Mouse (Mus musculus) cerebellum, postnatal 25 days (tissue): ENCODE results near the gene Riiad1.
A peak's percentile ranks its signal among the peaks of the same experiment; 100 is the strongest.

Experiments
- DNase-seq, 2 experiments: peaks; one replicate each; pipeline ENCODE4 v3.0.0; 2021; ENCODE audit warnings: mixed read lengths in 2 of 2

The Riiad1 gene

DNA sequence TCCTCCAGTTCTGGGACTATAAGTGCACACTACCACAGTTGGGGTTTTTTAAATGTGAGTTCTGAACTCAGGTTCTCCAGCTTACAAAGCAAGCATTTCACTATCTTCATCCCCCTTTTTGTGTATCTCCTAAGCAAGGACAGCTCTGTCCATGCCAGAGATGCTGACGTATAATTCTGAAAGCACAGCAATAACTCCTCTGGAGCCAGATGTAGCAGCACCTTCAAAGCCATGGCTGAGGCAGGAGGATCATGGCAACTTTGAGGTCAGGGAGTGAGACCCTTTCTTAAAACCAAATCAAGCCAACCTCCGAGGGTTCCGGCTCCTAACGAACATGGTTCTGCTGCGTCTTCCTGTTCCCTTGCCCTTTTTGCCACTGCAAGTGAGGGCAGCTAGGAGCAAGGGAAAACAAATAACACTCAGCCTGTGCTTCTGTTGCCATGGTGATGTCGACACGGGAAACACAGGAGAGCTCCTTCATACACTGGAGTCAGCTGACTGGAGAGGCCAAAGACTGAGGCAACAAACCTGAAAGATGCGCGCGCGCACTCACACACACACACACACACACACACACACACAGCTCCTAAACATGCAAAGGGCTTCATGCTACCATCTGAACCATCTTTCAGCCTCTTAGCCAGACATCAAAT, 16.1 kb downstream of the Riiad1 start:
- DNase-seq: no peak

GRCm38 (mm10) chr3:94459834-94460233, 20.3 kb downstream of the Riiad1 start:
- no peak for DNase-seq

DNA sequence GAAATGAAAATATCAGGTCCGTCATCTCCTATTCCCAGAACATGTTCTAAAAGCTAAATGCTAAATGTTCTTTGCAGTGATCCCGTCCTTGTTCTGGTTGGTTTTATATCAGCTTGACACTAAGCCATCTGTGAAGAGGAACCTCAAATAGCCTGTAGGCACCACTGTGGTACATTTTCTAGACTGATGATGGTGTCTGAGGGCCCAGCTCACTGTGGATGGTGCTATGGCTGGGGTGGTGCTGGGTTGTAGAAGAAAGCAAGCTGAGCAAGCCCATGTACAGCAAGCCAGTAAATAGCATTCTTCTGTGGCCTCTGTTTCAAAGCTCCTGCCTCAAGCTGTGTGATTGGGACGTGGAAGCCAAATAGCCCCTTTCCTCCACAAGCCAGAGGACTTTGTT, 23.1 kb downstream of the Riiad1 start:
- no peak for DNase-seq

DNA sequence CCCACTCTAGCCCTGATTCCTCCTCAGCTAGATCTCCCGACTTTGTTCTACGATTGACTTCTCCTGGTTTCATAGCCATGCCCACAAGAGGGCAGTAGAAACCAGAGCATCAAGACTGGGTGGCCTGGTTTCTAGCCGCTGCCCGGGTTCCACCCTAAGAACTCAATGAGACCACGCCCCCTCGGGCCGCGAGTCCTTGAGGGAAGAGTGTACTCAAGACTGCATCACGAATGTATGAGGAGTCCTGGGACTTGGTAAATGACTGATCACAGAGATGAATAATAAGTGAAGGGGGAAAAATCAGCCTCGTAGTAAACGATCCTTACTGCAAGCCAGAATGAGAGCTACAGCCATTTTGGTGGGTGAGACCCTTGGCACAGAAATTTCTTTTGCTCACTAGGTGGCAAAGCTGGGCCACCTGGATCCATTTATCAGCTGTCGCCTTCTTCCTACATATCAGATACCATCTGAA, 23.6 kb downstream of the Riiad1 start:
- DNase-seq: peak; percentile 78 to 89

- DNase-seq: no peak
These were observed 30.8 kb downstream of the Riiad1 start for GRCm38 (mm10) chr3:94449377-94449776.

GRCm38 (mm10) chr3:94443597-94443964, 36.6 kb downstream of the Riiad1 start, which contains the start of gene Oaz3:
Gene Oaz3, minus strand, starts transcription at chr3:94443915.
- no peak for DNase-seq

DNA sequence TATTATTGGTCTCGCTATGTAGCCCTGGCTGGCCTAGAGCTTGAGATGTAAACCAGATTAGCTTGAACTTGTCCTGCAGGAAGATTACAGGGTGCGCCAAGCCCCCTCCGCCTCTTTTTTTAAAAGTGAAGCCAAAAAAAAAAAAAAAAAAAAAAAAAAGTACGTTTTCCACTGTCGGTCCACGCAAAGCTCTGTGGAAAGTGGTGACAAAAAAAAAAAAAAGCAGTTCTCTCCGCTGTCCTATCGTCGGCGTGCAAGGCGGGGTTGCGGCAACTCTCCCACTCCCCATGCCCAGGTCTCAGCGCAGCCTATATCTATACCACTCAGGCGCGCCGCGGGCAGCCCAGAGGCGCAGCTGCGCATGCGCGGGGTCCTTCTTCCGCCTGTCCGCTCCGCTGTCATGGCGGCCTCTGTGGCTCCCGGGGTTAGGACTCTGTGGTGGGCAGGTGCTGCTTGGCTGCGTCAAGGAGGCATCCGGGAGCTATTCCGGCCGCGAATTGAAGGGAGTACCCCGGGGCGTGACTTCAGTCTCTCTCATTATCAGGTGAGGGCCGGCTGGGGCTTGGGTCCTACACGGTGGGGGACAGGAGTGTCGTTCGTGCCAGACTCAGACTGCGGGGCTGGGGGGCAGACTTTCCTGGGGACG, 37.1 kb downstream of the Riiad1 start, which contains the start of gene Mrpl9:
Gene Mrpl9, plus strand, starts transcription at position 368 of the 646 bp plus-strand sequence.
- peak; percentile 96 to 99 for DNase-seq

DNA sequence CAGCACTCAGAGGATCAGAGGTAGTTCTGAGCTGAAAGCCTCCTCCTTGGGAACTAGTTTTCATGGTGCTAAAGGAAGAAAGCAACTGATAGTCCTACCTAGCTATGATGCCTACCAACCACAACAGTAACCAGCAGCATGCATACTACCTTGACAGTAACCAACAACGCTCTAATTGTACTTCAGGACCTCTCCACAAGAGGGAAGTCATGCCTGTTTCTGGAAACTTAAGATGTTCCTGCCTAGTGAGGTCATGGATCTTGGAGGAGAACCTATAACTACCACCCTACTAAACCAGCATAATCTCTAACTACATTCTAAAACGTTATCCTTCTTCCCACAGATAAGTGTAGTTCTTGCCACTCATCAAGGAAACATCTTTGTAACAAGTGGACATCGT, 39.0 kb downstream of the Riiad1 start:
- DNase-seq: no peak

GRCm38 (mm10) chr3:94436420-94436819, 43.7 kb downstream of the Riiad1 start:
- DNase-seq: no peak

DNA sequence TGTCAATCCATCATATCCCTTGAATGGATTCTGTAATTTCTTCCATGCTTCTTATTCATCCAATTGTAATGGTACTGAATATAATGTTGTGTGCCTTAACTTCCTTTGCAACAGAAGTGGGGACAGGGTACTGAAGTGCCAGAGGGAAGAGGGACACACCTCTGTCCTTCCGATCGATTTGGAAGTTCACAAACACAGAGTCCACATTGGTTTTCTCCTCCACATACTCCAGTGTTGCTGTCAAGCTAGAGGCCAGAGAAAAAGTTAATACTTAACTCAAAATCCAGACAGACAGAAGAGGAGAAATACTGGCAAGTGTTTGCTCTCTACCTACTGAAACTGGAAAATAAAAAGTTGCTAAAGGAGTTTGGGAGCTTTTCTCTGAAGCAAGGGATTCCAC, 45.8 kb downstream of the Riiad1 start:
- DNase-seq: no peak

GRCm38 (mm10) chr3:94430980-94431379, 49.2 kb downstream of the Riiad1 start:
- DNase-seq: no peak
